Mouse (Mus musculus) thymus, postnatal 36 days (tissue): ENCODE measurements around the gene Snap29.

ENCODE experiments used
- DNase-seq, 2 experiments: peaks; one replicate each; pipeline ENCODE4 v3.0.0; 2022; ENCODE audit warnings: mixed read lengths in 2 of 2

Snap29 gene

DNA sequence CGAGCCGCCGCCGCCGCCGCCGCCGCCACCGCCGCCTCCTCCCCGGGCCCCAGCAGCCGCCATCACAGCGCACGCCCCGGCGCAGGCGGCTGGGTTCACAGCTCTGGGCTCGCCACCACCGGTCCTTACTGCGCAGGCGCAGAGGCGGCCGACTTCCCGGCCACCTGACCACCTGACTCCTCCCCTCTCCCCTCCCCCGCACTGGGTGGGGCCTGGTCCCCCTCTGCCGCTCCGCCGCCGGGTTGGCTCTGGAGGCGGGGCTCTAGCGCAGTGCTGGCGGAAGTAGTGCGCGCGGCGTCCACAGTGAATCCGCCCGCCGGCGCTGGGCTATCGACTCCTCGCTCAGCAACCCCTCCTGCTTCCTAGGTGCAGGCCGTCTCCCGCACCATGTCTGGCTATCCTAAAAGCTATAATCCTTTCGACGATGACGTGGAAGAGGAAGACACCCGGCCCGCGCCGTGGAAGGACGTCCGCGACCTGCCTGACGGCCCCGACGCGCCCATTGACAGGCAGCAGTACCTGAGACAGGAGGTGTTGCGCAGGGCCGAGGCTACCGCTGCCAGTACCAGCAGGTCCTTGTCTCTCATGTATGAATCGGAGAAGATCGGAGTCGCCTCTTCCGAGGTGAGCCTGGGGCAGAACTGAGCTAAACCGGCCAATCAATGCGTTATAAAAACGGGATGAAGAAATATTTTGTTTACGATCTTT is at the start of gene Snap29, which contains the start of gene Pi4ka:
Snap29 (plus strand) TSS at position 251 of the 708 bp plus-strand sequence.
Pi4ka (minus strand) TSS at position 579 of the 708 bp plus-strand sequence.
- peak; percentile 100 for DNase-seq

- DNase-seq: no peak
Observed at GRCm38 (mm10) chr16:17356031-17356430, 49.8 kb upstream of the Snap29 start.

GRCm38 (mm10) chr16:17358787-17359186 is 47.0 kb upstream of the Snap29 start:
- DNase-seq: no peak

GRCm38 (mm10) chr16:17382306-17382705 is 23.5 kb upstream of the Snap29 start:
- DNase-seq: no peak

DNA sequence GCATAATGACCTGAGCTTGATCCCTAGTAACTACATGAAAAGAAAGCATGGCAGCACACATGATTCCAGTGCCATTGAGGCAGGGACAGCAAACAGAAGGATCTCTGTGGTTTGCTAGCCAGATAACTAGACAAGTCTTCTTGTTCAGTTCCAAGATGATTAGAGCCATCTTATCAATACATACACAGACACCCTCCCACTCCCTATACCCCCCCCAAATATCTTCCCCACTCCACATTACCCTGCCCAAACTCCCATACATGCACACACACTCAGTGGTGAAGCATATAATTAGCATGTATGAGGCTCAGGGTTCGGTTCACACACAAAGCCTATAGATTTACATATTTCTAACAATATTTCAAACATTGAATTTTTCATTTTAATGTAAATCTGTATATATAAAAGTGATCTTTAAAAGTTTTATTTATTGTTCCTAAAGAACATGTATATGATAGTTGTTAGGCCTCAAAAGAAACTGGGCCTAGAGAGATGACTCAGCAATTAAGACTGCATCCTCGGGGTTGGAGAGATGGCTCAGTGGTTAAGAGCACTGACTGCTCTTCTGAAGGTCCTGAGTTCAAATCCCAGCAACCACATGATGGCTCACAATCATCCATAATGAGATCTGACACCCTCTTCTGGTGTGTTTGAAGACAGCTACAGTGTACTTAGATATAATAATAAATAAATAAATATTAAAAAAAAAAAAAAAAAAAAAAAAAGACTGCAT is 22.0 kb upstream of the Snap29 start:
- no peak for DNase-seq

- no peak for DNase-seq
Observed at GRCm38 (mm10) chr16:17392784-17393183, 13.0 kb upstream of the Snap29 start.

DNA sequence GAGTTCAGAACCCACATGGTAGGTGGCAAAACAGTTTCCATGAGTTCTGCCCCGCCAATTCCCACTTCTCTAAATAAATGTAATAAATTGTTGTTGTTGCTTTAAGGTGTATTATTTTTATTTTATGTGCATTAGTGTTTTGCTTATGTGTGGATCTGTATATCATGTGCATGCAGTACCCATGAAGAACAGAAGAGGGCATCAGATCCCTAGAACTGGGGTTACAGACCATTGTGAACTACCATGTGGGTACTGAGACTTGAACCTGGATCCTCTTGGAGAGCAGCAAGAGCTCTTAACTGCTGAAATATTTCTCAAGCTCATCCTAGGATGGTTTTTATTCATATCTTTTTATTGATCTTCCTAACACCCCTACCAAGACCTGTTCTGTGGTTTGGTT is 2.9 kb upstream of the Snap29 start:
- DNase-seq: peak in 1 of 2 experiments; percentile 25

GRCm38 (mm10) chr16:17405271-17405696 is 502 bp upstream of the Snap29 start:
- DNase-seq: peak; percentile 72 to 74

DNA sequence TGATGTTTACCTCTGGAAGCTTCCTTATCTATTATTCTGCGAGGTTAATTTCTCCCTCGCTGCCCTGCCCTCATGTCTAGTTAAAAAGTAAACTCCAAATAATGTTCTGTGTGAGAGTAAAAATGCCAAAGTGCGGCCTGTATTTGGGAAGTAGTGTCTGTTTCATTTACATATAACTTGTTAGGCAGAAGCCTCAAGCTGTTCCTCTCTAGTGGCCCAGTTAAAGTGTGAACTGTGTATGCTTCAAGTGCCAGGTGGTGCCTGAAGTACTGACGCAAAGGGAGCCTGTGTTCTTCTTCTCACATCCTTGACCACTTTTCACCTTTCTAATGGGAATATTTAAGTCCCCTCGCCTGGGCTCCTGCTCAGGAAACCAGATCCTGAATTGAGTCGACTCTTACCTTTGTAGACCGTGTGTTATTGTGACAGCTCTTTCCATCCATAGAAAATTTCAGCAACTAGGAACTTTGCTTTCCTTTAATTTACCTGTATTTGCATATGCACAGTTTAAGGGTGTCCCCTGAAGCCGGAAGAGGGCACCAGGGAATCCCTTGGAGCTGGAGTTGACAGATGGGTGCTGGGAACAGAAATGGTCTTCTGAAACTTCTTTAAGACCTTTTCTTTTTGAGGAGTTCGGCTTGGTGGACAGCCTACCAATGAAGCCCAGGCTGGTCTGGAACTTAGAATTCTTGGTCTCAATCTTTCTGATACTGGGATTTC is 886 bp downstream of the Snap29 start:
- no peak for DNase-seq

GRCm38 (mm10) chr16:17409046-17409445 is 3.3 kb downstream of the Snap29 start:
- DNase-seq: no peak

- DNase-seq: no peak
Observed at GRCm38 (mm10) chr16:17410209-17410608, 4.4 kb downstream of the Snap29 start.

GRCm38 (mm10) chr16:17423021-17423420 is 17.2 kb downstream of the Snap29 start:
- DNase-seq: no peak

GRCm38 (mm10) chr16:17432576-17432975 is 26.8 kb downstream of the Snap29 start:
- DNase-seq: no peak

DNA sequence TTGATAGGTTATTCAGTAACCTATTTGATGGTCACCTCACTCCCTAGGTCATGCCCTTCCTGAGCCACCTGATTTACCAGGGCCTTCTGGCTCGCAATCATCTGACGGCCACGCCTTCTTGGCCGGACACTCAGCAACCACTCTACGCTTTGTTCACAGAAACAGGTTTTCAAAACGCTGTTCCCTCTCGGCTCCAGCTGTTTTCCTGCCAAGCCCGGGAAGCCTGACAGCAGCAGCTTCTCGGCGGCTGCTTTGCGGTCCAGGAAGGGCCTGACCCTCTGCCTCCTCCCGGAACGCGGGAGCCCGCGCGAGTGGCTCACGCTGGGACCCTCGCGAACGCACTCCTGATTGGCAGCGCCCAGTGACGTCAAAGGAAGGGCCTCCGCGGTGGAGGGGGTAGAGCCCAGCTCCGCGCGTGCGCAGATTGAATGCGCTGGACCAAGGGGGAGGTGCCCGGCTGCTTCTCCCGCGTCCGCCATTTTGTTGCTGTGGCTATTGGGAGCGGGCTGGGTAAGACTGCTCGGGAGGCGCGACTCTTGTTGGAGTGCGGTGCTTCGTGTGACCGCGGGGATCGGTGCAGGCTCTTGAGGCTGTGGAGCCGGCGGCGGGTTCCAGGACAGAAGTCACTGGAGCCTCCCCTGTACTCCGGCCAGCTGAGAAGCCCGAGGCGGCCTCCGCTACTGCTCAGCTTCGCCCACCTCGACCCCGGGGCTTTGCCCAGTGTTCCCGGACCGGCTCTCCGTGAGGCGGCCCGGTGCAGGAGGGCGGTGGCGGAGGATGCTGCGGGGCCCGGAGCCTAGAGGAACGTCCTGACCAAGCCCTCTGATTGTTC is 46.0 kb downstream of the Snap29 start, which contains the start of gene Crkl:
Crkl (plus strand) TSS at position 447 of the 832 bp plus-strand sequence.
- peak; percentile 98 for DNase-seq

- DNase-seq: no peak
Observed at GRCm38 (mm10) chr16:17452373-17452715, 46.6 kb downstream of the Snap29 start.

DNA sequence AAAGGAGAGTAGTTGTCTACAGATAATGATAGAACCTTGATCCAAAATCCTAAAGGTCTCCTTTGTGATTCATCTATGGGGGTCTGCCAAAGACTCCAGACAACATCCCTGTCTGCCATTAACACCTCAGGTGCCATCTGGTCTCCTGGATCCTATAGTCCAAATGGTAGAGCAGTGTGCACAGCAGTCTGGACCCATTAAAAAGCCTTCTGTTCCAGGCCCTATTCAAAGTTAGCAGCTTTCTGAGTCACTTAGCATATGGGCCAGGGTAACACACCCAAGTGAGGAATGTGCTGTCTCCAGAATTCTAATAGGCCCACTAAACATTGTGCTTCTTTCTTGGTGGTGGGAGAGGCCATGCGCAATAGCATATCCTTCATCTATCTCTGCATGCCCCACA is 51.1 kb downstream of the Snap29 start:
- DNase-seq: no peak

DNA sequence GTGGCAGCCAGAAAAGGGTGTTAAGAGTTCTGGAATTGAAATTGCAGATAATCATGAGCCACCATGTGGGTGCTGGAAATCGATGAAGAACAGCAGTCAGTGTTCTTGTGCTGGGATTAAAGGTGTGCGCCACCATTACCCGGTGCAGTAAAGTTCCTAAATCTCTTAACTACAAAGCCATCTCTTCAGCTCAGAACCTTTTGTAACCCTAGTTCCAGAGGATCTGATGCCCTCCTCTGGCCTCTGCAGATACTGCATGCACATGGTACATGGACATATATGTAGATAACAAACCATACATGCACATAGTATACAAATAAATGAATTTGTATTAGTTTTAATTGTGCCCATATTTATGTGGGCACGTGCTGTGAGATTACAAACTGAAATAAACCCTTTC is 54.5 kb downstream of the Snap29 start:
- DNase-seq: peak; percentile 61 to 62

- no peak for DNase-seq
Observed at GRCm38 (mm10) chr16:17461596-17461995, 55.8 kb downstream of the Snap29 start.

- no peak for DNase-seq
Observed at GRCm38 (mm10) chr16:17463184-17463583, 57.4 kb downstream of the Snap29 start.

- DNase-seq: no peak
Observed at GRCm38 (mm10) chr16:17466875-17467663, 61.3 kb downstream of the Snap29 start.

DNA sequence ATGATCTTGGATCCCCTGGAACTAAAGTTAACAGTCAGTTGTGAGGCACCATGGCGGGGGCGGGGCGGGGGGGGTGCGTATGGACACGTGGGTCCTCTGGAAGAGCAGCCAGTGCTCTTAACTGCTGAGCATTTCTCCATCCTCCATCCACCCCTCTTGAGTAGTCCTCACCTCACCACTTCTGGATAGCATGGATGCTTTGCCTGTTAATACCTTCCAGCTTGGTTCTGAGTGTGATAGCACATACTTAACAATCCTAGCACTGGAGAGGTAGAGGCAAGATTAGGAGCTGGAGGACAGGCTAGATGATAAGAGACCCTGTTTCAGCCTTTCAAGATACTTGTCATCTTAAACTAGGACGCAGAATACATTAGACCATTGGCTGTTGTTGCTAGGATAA is 66.7 kb downstream of the Snap29 start:
- no peak for DNase-seq

DNA sequence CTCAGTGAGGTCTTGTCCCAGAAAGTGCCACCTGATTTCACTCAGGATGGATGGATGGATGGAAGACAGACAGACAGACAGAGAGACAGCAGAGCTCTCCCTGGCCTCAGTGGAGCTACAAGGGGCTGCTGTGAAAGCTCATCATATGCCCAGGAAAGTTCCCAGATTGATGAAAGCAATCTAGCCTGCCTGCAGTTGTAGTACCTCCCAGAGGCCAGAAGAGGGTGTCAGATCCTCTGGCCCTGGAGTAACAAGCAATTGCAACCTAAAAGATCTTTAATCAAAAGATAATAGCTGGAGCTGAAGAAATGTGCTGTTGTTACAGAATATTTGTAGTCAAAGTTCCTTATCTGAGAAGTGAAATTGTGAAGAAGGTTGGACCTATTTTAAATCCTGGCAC is 68.3 kb downstream of the Snap29 start:
- DNase-seq: peak; percentile 28 to 37
